Mouse (Mus musculus) midbrain, embryonic 11.5 days (tissue): ENCODE results near the gene Gm47985. TPM values are rescaled to one million over a fixed set of nuclear protein-coding genes. Genes with fewer than 3 reads are reported as not detected.

Experiments used
- ATAC-seq: fragments of 200-750 bp; cut with Nextera tagmentation; 2 replicates; pipeline ENCODE4 v1.8.0; 2017; ENCODE audit warnings: moderate TSS enrichment, moderate library complexity; ENCODE audit not compliant: low FRiP score
- DNase-seq: peaks from one replicate; pipeline ENCODE4 v3.0.0; 2015; ENCODE audit warnings: low spot score; ENCODE audit errors: missing footprints
- H3K27ac ChIP-seq: fragments of 300-500 bp; sonication (generic); 2 replicates; pipeline ENCODE4 v1.5.1; 2014; ENCODE audit warnings: low read depth, low read length
- H3K27me3 ChIP-seq: fragments of 300-500 bp; sonication (generic); 2 replicates; pipeline ENCODE4 v1.6.1; 2014; ENCODE audit warnings: mild to moderate bottlenecking, low read length, moderate library complexity, mixed read lengths; ENCODE audit not compliant: control insufficient read depth, insufficient read depth
- H3K36me3 ChIP-seq: fragments of 300-500 bp; sonication (generic); 2 replicates; pipeline ENCODE4 v1.6.1; 2014; ENCODE audit warnings: mild to moderate bottlenecking, low read length, moderate library complexity, mixed read lengths; ENCODE audit not compliant: control insufficient read depth, insufficient read depth
- H3K4me1 ChIP-seq: fragments of 300-500 bp; sonication (generic); 2 replicates; pipeline ENCODE4 v1.6.1; 2014; ENCODE audit warnings: low read length; ENCODE audit not compliant: control insufficient read depth, insufficient read depth
- H3K4me2 ChIP-seq: fragments of 300-500 bp; sonication (generic); 2 replicates; pipeline ENCODE4 v1.6.1; 2014; ENCODE audit warnings: mild to moderate bottlenecking, moderate library complexity
- H3K4me3 ChIP-seq: fragments of 300-500 bp; sonication (generic); 2 replicates; pipeline ENCODE4 v1.5.1; 2014; ENCODE audit warnings: low read depth, low read length
- H3K9ac ChIP-seq: fragments of 300-500 bp; sonication (generic); 2 replicates; pipeline ENCODE4 v1.6.1; 2014; ENCODE audit warnings: low read length
- H3K9me3 ChIP-seq: fragments of 300-500 bp; sonication (generic); 2 replicates; pipeline ENCODE4 v1.6.1; 2016; ENCODE audit warnings: low read length; ENCODE audit not compliant: control insufficient read depth
- WGBS: fragments of 180-500 bp; shearing (Covaris S2); extraction: QIAGEN DNeasy Blood & Tissue Kit; methylation state at CpG from one replicate; pipeline ENCODE4 v1.1.7; 2014; 5-methylcytosine and 5-hydroxymethylcytosine counted together
- polyA plus RNA-seq: library from polyadenylated mRNA; unstranded; fragments of >200 nt; fragmentation: Nextera tagmentation; extraction: Ambion mirVana; gene quantifications from 2 replicates; pipeline ENCODE4 v1.2.1, GENCODE M21; 2014

Gm47985 gene
- polyA plus RNA-seq, 1 experiment from 2014 or later = 0.75 TPM

DNA sequence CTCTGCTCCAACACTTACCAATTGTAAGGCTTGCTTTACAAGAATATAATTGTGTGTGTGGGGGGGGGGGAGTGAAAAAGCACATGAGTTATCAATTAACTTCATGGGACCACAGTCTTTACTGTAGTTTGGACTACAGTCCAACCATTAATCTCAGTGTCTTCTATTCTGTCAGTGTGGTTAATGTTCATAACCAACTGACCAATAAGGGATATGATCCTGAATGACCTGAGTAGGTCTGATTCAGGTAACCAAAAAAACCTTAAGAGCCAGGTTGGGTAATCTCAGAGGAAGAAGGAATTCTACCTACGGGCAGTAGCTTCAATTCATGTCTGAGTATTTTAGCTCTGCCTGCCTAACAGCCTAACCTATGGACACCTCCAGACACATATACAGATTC is 42.2 kb downstream of the Gm47985 start:
- Histone ChIP-seq H3K27ac (no peak overlapping the region), H3K9me3 (no peaks in the 10 kb centered on the region), H3K4me2 (no peak overlapping the region), H3K36me3 (no peaks in the 10 kb centered on the region), H3K9ac (no peak overlapping the region), H3K4me3 (no peak overlapping the region), H3K27me3 (no peaks in the 10 kb centered on the region), H3K4me1 (no peaks in the 10 kb centered on the region)
- DNase-seq (no peak), ATAC-seq (no peak)
- WGBS = 93% methylated on average over 1 of the region's 1 CpGs

DNA sequence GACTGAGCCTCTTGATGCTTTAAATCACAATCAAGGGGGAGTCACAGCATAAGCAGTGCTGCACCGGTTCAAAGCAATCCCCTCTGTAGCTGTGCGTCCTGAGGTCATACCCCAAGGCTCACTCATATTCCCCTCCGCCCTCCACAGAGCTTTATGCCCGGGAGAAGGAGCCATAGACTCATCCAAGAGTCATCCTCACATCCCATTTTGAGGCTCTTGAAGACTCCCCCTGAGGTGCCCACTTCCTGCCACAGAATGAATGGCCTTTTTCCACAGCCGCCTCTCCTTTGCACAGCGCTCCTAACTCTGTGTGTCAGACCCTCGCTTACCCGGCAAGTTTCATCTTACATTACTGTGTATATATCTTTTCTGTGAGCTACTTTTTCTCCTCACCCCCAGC is 45.2 kb downstream of the Gm47985 start:
- Histone ChIP-seq H3K4me1 (no peaks in the 10 kb centered on the region), H3K4me3 (no peak overlapping the region), H3K27ac (no peak overlapping the region), H3K9ac (no peak overlapping the region), H3K9me3 (no peaks in the 10 kb centered on the region), H3K27me3 (no peaks in the 10 kb centered on the region), H3K36me3 (no peaks in the 10 kb centered on the region), H3K4me2 (no peak overlapping the region)
- DNase-seq = no peak
- ATAC-seq = no peak
- 87% methylated on average over 8 of the region's 8 CpGs for WGBS

DNA sequence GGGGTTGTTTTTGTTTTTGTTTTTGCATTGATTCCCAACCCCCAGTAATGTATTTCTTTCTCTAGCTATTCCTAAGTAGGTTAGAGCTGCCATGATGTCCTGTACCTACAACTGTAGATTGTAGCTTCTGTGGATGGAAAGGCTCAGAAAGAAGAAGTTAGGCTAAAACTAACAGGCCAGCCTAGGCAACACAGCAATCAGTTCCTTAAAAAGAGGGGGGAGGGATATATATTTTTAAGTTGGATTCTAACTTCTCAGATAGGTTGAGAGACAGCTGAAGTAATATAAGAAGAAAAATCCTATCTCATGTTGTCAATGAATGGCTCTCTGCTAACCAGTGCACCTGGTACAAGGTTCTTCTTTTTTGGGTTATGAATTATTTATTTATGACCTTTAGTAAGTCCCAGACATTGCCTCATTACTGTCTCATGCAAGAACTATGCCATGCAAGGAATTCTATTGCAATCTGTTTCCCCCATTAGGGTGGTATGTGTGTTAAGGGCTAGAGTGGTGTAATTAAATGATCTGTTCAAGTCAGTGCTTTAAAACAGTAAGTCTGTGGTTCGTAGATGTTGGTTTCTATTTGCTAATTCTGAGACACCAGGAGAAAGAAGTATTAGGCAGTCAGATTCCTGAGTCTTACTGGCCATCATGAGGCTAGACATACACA is 46.1 kb downstream of the Gm47985 start:
- no peaks in the 10 kb centered on the region for H3K27me3 ChIP-seq
- no peak overlapping the region for H3K4me2 ChIP-seq
- no peaks in the 10 kb centered on the region for H3K36me3 ChIP-seq
- no peaks in the 10 kb centered on the region for H3K4me1 ChIP-seq
- no peak overlapping the region for H3K9ac ChIP-seq
- WGBS = 83% methylated on average over 1 of the region's 1 CpGs
- ATAC-seq (no peak), DNase-seq (no peak)
- H3K27ac ChIP-seq = no peak overlapping the region
- H3K9me3 ChIP-seq = no peaks in the 10 kb centered on the region
- no peak overlapping the region for H3K4me3 ChIP-seq

DNA sequence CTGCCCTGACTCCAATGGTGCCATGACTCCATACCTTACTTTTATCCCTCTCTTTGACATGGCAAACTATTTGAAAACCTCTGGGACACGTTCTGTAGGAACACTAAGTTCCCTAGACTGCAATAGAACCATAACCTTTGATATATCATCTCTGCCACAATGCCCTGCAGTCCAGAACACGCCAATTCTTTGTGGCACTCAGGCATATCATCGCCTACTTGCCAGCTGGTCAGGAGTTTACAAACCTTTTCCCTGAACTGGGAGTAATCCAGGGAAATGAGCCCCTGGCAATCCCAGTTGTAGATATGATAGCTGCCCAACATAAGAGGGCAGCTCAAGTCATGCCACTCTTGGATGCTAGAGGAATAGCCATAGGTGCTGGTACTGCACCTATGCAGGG is 50.0 kb downstream of the Gm47985 start:
- Histone ChIP-seq H3K9ac (no peak overlapping the region), H3K4me3 (no peak overlapping the region), H3K4me2 (no peak overlapping the region), H3K27me3 (no peaks in the 10 kb centered on the region), H3K4me1 (peaks cover 2% of the 10 kb centered on the region; the same call in 1 of the 2 replicates), H3K36me3 (no peaks in the 10 kb centered on the region), H3K27ac (no peak overlapping the region), H3K9me3 (no peaks in the 10 kb centered on the region; the same call in 1 of the 2 replicates)
- 83% methylated on average over 3 of the region's 3 CpGs for WGBS
- no peak for ATAC-seq
- DNase-seq = no peak

DNA sequence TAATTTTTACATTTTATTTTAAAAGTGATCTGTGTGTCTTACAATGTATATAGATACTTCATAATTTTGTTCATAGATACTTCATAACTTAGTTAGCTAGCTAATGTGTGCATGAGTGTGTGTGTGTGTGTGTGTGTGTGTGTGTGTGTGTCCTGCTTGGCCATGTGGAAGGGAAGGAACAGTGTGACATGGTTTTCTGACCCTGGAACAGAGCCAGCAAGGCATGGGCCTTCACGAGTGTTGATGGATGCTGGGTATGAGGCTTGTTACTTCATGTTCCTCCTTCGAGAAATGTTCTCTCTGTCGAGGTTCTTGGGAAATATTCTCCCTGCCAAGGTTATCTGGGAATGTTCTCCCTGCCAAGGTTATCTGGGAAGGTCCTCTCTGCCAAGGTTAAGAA is 51.4 kb downstream of the Gm47985 start:
- H3K9me3 ChIP-seq = no peaks in the 10 kb centered on the region; the same call in 1 of the 2 replicates
- DNase-seq (no peak), ATAC-seq (no peak)
- H3K36me3 ChIP-seq = no peaks in the 10 kb centered on the region
- peaks cover 2% of the 10 kb centered on the region; the same call in 1 of the 2 replicates for H3K4me1 ChIP-seq
- H3K4me3 ChIP-seq = no peak overlapping the region
- no peaks in the 10 kb centered on the region for H3K27me3 ChIP-seq
- H3K4me2 ChIP-seq = no peak overlapping the region
- 93% methylated on average over 3 of the region's 3 CpGs for WGBS
- H3K9ac ChIP-seq = no peak overlapping the region
- no peak overlapping the region for H3K27ac ChIP-seq

Other genes starting within 250 kb of the Gm47985 start
- gene Hmcn1, start 189.1 kb upstream of the Gm47985 start, polyA plus RNA-seq = 6.0 and 7.8 TPM in 2 replicates
- gene Gm8947, start 9.8 kb downstream of the Gm47985 start, polyA plus RNA-seq = 0.18 and 0.42 TPM in 2 replicates
- gene Gm47995, start 15.9 kb downstream of the Gm47985 start, polyA plus RNA-seq = 0.36 TPM in 1 of 2 replicates, not detected in the other
- 0.38 TPM in 1 of 2 replicates, not detected in the other for gene 3110040M04Rik, start 21.6 kb downstream of the Gm47985 start, polyA plus RNA-seq
- gene Gm47996, start 27.6 kb downstream of the Gm47985 start, polyA plus RNA-seq = not detected in 2 replicates
- gene Ivns1abp, start 161.9 kb downstream of the Gm47985 start, polyA plus RNA-seq = 434 and 473 TPM in 2 replicates
- gene Swt1, start 245.9 kb downstream of the Gm47985 start, polyA plus RNA-seq = 23.6 and 27.8 TPM in 2 replicates
- gene Trmt1l, start 246.0 kb downstream of the Gm47985 start, polyA plus RNA-seq = 54.3 and 56.7 TPM in 2 replicates